ENCODE assay signal across 8 mouse cellular contexts in the genomic region with DNA sequence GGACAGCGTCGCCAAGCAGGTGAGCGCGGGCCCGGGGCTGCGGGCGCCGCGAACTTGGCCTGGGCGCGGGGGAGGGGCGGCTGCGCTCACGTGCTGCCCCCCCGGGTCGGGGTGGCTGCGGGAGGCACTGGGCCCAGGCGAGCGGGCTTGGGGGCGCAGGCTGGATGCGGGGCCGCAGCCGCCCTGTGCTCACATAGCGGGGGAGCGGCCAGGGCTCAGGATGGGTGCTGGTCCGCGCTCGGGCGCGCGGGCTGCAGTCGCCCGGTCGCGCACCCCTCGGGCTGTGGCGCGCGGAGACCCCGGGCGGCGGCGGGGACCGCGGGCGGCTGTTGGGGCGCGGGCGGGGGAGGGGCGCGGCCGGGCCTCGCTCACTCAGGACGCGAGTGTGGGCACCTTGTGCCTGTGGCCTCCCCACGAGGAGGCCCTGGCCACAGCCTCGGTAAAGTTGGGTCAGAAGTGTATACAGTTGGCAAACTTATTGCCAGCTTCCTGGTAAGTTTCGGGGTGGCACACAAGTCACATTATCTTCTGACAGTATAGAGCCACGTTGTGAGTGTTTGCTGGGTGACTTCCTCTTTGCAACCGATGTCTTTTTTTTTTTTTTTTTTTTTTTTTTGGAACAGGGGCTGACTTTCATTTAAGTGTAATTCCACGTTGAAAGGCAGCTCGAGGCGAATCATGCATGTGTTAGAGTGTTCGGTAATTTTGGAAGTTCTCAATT. TPM values are rescaled to one million over a fixed set of nuclear protein-coding genes. Genes with fewer than 3 reads are reported as not detected.
DNase-seq lines count a peak whose midpoint lies in the region; ATAC-seq and TF ChIP-seq lines count a peak whose summit lies in the region.

No protein-coding gene starts in this region.

- TF ChIP-seq POLR2A in testis, adult 2 months (IDR thresholded peaks at IDR 0.05; ENCODE audit: control insufficient read depth, low read depth, low read length), result no peak

- TF ChIP-seq CTCF in testis, adult 2 months (IDR thresholded peaks at IDR 0.05; ENCODE audit: control insufficient read depth, insufficient read depth, insufficient replicate concordance, low read depth, low read length), result no peak

- H3K4me1 ChIP-seq in testis, adult 2 months (ENCODE audit: control insufficient read depth, insufficient read depth, low read length), result peaks cover 14% of the 10 kb centered on the region
- H3K4me1 ChIP-seq in heart, embryonic 10.5 days, result peaks cover 38% of the 10 kb centered on the region
- peaks cover 18% of the 10 kb centered on the region for H3K4me1 ChIP-seq in limb, embryonic 15.5 days
- peaks cover 28% of the 10 kb centered on the region for H3K4me1 ChIP-seq in midbrain, embryonic 16.5 days (ENCODE audit: control insufficient read depth, insufficient read depth, low read length)

- peaks cover 2% of the 10 kb centered on the region; the same call in 1 of the 2 replicates for H3K36me3 ChIP-seq in testis, adult 2 months (ENCODE audit: control insufficient read depth, insufficient read depth, low read length)
- no peaks in the 10 kb centered on the region for H3K36me3 ChIP-seq in heart, embryonic 10.5 days
- H3K36me3 ChIP-seq in limb, embryonic 15.5 days, result peaks cover 2% of the 10 kb centered on the region; the same call in 1 of the 2 replicates
- H3K36me3 ChIP-seq in midbrain, embryonic 16.5 days (ENCODE audit: control insufficient read depth, insufficient read depth, low read length), result no peaks in the 10 kb centered on the region

- peak overlapping the region; percentile 90 for H3K9ac ChIP-seq in limb, embryonic 15.5 days
- H3K9ac ChIP-seq in midbrain, embryonic 16.5 days (ENCODE audit: low read depth, low read length), result peak overlapping the region; percentile 94

- peak overlapping the region; percentile 89 for H3K4me3 ChIP-seq in testis, adult 2 months (ENCODE audit: control insufficient read depth, low read depth, low read length)
- H3K4me3 ChIP-seq in heart, embryonic 10.5 days, result peak overlapping the region; percentile 96
- peak overlapping the region; percentile 84 for H3K4me3 ChIP-seq in limb, embryonic 15.5 days
- peak overlapping the region; percentile 75 for H3K4me3 ChIP-seq in midbrain, embryonic 16.5 days (ENCODE audit: low read depth, low read length)

- peak; percentile 63 for ATAC-seq in limb, embryonic 15.5 days (ENCODE audit: insufficient number of reproducible peaks, low FRiP score, low TSS enrichment, low read depth)
- peak; percentile 75 for ATAC-seq in midbrain, embryonic 16.5 days

- H3K9me3 ChIP-seq in heart, embryonic 10.5 days, result no peaks in the 10 kb centered on the region
- H3K9me3 ChIP-seq in limb, embryonic 15.5 days, result no peaks in the 10 kb centered on the region
- H3K9me3 ChIP-seq in midbrain, embryonic 16.5 days (replicated peaks; ENCODE audit: control insufficient read depth, low read length, poor library complexity, severe bottlenecking), result no peaks in the 10 kb centered on the region

- WGBS in heart, embryonic 10.5 days, result under 1% methylated on average over 64 of the region's 64 CpGs
- under 1% methylated on average over 42 of the region's 64 CpGs for WGBS in limb, embryonic 15.5 days
- under 1% methylated on average over 34 of the region's 64 CpGs for WGBS in midbrain, embryonic 16.5 days

- H3K4me2 ChIP-seq in limb, embryonic 15.5 days, result peak overlapping the region; percentile 53
- peak overlapping the region; percentile 68 for H3K4me2 ChIP-seq in midbrain, embryonic 16.5 days (ENCODE audit: low read length)

- H3K27ac ChIP-seq in testis, adult 2 months (ENCODE audit: control insufficient read depth, insufficient read depth, low read depth, low read length), result peak overlapping the region; percentile 84
- peak overlapping the region; percentile 100 for H3K27ac ChIP-seq in heart, embryonic 10.5 days
- H3K27ac ChIP-seq in limb, embryonic 15.5 days, result peak overlapping the region; percentile 98
- H3K27ac ChIP-seq in midbrain, embryonic 16.5 days (ENCODE audit: low read length), result peak overlapping the region; percentile 99

- no peaks in the 10 kb centered on the region for H3K27me3 ChIP-seq in testis, adult 2 months (ENCODE audit: control insufficient read depth, insufficient read depth, low read length)
- no peaks in the 10 kb centered on the region for H3K27me3 ChIP-seq in heart, embryonic 10.5 days (ENCODE audit: insufficient read depth, poor library complexity, severe bottlenecking)
- H3K27me3 ChIP-seq in limb, embryonic 15.5 days, result no peaks in the 10 kb centered on the region
- H3K27me3 ChIP-seq in midbrain, embryonic 16.5 days (ENCODE audit: control insufficient read depth, insufficient read depth, low read depth, low read length), result no peaks in the 10 kb centered on the region

- peak; percentile 28 for DNase-seq in adrenal gland, adult 8-10 months
- DNase-seq in adrenal gland, postnatal 10 days, result no peak
- no peak for DNase-seq in testis, postnatal 10 days (ENCODE audit: low spot score)
- peak; percentile 81 for DNase-seq in heart, embryonic 10.5 days (ENCODE audit: low spot score)
- DNase-seq in retina, embryonic 14.5 days (ENCODE audit: low spot score), result no peak

RNA-seq across cellular contexts. Expression of a gene that starts 0.6 kb away (rescaled TPM):
- 10 to 100 TPM; 75.9 to 90.5 (median 82.2) TPM for total RNA-seq in adrenal gland, adult 8-10 months (2022)
- total RNA-seq in adrenal gland, postnatal 10 days (2021), result 10 to 100 TPM; 71.2 to 86.6 TPM
- 43.0 and 45.8 TPM in 2 replicates for polyA plus RNA-seq in testis, adult 2 months (2012; rRNA removed)
- 17.7 and 18.7 TPM in 2 replicates for polyA plus RNA-seq in heart, embryonic 10.5 days (2016; fragmentation: Nextera tagmentation; extraction: Ambion mirVana)
- 17.8 and 25.9 TPM in 2 replicates for polyA plus RNA-seq in limb, embryonic 15.5 days (2015; fragmentation: Nextera tagmentation; extraction: Ambion mirVana)
- 15.1 and 17.4 TPM in 2 replicates for polyA plus RNA-seq in midbrain, embryonic 16.5 days (2015; fragmentation: Nextera tagmentation; extraction: Ambion mirVana)

Comparison
In these comparisons a context has a peak if more than half of its experiments do, and no peak if none do; other contexts are left out.
1. DNase-seq: peak in adrenal gland, adult 8-10 months (single experiment) and heart, embryonic 10.5 days (single experiment); none in adrenal gland, postnatal 10 days (single experiment), testis, postnatal 10 days (single experiment) and retina, embryonic 14.5 days (single experiment).
2. Peak in every context shown above with its lines, with median percentiles within 50 percentile points of each other: H3K27ac ChIP-seq and H3K4me3 ChIP-seq.